Mouse (Mus musculus) midbrain, embryonic 10.5 days (tissue): ENCODE data around the gene Olfr463. TPM values are rescaled to one million over a fixed set of nuclear protein-coding genes. Genes with fewer than 3 reads are reported as not detected.

Experiments
- polyA plus RNA-seq: library from polyadenylated mRNA; unstranded; fragments of >200 nt; fragmentation: Nextera tagmentation; extraction: Ambion mirVana; gene quantifications from 2 replicates; pipeline ENCODE4 v1.2.1, GENCODE M21; 2016

Olfr463 gene
- polyA plus RNA-seq, 1 experiment from 2014 or later: not detected

Other genes starting within 250 kb of the Olfr463 start
- gene Rnf43, start 234.7 kb downstream of the Olfr463 start, polyA plus RNA-seq: 0.95 and 1.3 TPM in 2 replicates
- gene Supt4a, start 159.8 kb downstream of the Olfr463 start, polyA plus RNA-seq: 157 and 171 TPM in 2 replicates
- 8.2 and 14.7 TPM in 2 replicates for gene Tspoap1, start 136.8 kb downstream of the Olfr463 start, polyA plus RNA-seq
- gene Mpo, start 103.8 kb downstream of the Olfr463 start, polyA plus RNA-seq: 2.5 and 2.7 TPM in 2 replicates
- 0.20 and 0.56 TPM in 2 replicates for gene Lpo, start 69.1 kb downstream of the Olfr463 start, polyA plus RNA-seq
- 18.1 and 18.8 TPM in 2 replicates for gene Mks1, start 44.2 kb downstream of the Olfr463 start, polyA plus RNA-seq
- not detected in 2 replicates for gene Epx, start 21.9 kb downstream of the Olfr463 start, polyA plus RNA-seq
- not detected in 2 replicates for gene Olfr462, start 5.1 kb downstream of the Olfr463 start, polyA plus RNA-seq
- not detected in 2 replicates for gene Olfr464, start 23.6 kb upstream of the Olfr463 start, polyA plus RNA-seq
- 28.1 and 29.1 TPM in 2 replicates for gene Dynll2, start 90.1 kb upstream of the Olfr463 start, polyA plus RNA-seq
- gene Srsf1, start 150.0 kb upstream of the Olfr463 start, polyA plus RNA-seq: 413 and 417 TPM in 2 replicates
- gene Vezf1, start 170.9 kb upstream of the Olfr463 start, polyA plus RNA-seq: 70.5 and 73.9 TPM in 2 replicates
- gene Cuedc1, start 200.7 kb upstream of the Olfr463 start, polyA plus RNA-seq: 26.4 and 27.2 TPM in 2 replicates